Mouse (Mus musculus) left cerebral cortex, postnatal 25 days (tissue): Measurements from ENCODE around the gene Mcm8. TPM values are rescaled to one million over a fixed set of nuclear protein-coding genes. Genes with fewer than 3 reads are reported as not detected.

Experiments
- DNase-seq, 2 experiments: peaks; one replicate each; pipeline ENCODE4 v3.0.0; 2022; ENCODE audit warnings: low spot score in 2 of 2, mixed read lengths in 1 of 2
- intact Hi-C: fragments of 180-260 bp; cut with DNase I; formaldehyde crosslinking; loops from one replicate; pipeline ENCODE4 v1.15.1; 2025
- total RNA-seq, 2 experiments: library from RNA; stranded (reverse); gene quantifications; 2 replicates each; pipeline ENCODE4 v1.2.3; 2021

Mcm8 gene
- 1 to 10 TPM; 3.9 to 5.6 TPM for total RNA-seq

DNA sequence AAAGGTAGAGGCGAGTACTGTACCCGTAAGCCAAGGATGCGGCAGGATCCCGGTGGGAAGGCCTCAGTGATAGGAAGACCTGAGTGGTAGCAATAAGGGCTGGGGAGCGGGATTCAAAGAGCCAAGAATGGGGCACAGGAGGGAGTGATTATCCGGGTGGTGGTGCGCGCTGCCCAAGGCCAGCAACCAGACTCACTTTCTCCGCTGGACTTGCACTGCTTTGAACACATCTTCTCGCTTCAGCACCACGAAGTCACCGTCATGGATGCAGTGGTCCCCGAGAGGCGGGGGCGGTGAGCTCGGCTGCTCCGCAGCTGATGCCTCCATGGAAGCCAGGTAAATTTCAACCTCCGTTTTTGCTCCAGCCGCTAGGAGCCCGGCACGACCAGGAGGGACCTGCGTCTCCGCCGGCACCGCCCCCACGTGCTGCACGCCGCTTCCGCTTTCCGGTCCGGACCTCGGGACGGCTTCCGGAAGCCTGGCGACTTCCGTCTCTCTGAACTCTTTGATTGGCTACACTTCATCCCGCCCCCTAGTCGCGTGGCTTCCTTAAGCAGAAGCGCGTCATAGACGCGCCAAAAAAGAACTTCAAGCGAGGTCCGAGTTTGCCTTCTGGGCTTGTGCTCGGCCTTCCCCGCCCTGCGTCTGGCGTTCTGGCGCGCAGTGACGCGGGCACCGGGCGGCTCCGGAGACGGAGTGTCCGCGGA lies at the start of gene Mcm8, which contains the start of gene Trmt6:
TSS of gene Mcm8 (plus strand) at position 534 of the 707 bp plus-strand sequence.
TSS of gene Trmt6 (minus strand) at position 448 of the 707 bp plus-strand sequence.
- intact Hi-C loops = no loop called here
- DNase-seq = peak; percentile 89 to 96

DNA sequence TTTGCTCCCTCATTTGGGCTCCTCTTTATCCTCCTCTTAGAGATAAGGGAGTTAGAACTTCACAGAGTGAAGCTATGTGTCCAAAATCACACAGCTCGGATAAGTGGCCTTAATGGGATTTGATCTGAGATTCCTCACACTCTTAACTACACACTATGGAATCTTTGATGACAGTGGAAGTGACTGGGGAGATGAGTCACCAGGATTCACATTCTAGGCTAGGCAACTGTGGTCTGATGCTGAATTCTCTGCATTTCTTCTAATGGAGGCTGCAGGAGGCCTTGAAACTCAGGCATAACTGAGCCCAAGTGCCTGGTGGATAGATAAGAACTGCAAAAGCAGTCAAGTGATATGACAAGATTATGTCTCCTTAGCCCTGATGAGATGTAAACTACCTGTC lies 45.1 kb upstream of the Mcm8 start:
- intact Hi-C loops = no loop called here
- DNase-seq = no peak

GRCm38 (mm10) chr2:132780978-132781377 lies 35.0 kb upstream of the Mcm8 start, which contains the start of gene Chgb:
Chgb (plus strand) TSS chr2:132781278.
- intact Hi-C loops = loop anchor here (1.0 to 10.0 kb wide), 4 partner anchors 23 to 268 kb away; no protein-coding TSS in a partner anchor
- no peak for DNase-seq

- intact Hi-C loops = loop anchor here (1.0 to 10.0 kb wide), 4 partner anchors 23 to 269 kb away; no protein-coding TSS in a partner anchor
- DNase-seq = peak; percentile 87 to 92
These were observed 34.4 kb upstream of the Mcm8 start for GRCm38 (mm10) chr2:132781439-132782068.

DNA sequence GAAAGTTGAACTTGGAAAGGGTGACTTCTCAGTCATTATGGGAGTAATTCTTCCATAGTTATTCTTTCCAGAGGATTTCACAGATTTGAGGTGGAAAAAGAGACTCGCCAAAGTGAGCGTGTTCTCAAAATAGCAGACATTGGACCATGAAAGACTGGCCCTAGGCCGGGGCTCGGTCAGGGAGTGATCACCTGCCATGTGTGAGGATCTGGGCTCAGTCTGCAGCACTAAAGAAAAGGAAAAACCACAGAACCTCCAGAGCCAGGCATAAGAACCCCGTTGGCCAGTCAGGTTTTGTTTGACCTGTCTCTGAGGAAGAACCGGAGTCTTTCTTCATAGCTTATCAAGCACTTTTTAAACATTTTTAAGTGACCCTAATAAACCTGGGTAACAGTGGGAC lies 31.9 kb upstream of the Mcm8 start:
- intact Hi-C loops = loop anchor here (10.0 kb wide), 1 partner anchor 209 kb away; no protein-coding TSS in a partner anchor

DNA sequence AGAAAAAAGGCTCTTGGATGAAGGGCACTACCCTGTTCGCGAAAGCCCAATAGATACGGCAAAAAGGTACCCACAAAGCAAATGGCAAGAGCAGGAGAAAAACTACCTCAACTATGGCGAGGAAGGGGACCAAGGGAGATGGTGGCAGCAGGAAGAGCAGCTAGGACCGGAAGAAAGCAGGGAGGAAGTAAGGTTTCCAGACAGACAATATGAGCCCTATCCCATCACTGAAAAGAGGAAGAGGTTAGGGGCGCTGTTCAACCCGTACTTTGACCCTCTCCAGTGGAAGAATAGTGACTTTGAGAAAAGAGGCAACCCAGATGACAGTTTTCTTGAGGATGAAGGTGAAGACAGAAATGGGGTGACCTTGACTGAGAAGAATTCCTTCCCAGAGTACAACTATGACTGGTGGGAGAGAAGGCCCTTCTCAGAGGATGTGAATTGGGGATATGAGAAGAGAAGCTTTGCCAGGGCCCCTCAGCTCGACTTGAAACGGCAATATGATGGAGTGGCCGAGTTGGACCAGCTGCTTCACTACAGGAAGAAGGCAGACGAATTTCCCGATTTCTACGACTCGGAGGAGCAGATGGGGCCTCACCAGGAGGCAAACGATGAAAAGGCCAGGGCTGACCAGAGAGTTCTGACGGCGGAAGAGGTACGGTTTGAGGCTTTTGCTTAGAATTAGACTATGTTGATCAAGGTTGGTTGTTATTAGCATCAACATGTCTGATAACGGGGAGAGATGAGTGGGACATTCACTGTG lies 22.3 kb upstream of the Mcm8 start:
- no peak for DNase-seq
- intact Hi-C loops = loop anchor here (10.0 kb wide), 1 partner anchor 239 kb away; no protein-coding TSS in a partner anchor

More for the DNA sequence above, 31.9 kb upstream of the Mcm8 start:
- DNase-seq = no peak

DNA sequence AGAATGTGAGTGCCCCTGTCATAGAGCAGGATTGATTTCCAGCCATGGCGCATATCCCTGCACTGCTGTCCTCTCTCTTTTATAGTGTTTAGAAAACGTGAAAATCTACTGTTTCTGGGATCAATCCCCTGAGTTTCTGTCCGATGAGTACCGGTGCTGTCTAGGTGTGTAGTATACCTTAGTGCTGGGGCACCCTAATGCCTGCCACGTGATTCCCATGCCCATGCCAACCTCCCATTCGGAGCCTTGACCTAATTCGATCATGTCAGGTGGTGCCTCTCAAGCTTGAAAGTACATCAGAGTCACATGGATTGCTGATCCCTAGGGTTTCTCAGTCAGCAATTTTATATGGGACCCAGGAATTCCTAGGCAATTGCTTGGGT lies 21.7 kb upstream of the Mcm8 start:
- intact Hi-C loops = loop anchor here (10.0 kb wide), 1 partner anchor 239 kb away; no protein-coding TSS in a partner anchor
- no peak for DNase-seq

GRCm38 (mm10) chr2:132802976-132803375 lies 13.0 kb upstream of the Mcm8 start:
- intact Hi-C loops = no loop called here
- no peak for DNase-seq

GRCm38 (mm10) chr2:132841071-132841470 lies 25.1 kb downstream of the Mcm8 start:
- intact Hi-C loops = no loop called here

DNA sequence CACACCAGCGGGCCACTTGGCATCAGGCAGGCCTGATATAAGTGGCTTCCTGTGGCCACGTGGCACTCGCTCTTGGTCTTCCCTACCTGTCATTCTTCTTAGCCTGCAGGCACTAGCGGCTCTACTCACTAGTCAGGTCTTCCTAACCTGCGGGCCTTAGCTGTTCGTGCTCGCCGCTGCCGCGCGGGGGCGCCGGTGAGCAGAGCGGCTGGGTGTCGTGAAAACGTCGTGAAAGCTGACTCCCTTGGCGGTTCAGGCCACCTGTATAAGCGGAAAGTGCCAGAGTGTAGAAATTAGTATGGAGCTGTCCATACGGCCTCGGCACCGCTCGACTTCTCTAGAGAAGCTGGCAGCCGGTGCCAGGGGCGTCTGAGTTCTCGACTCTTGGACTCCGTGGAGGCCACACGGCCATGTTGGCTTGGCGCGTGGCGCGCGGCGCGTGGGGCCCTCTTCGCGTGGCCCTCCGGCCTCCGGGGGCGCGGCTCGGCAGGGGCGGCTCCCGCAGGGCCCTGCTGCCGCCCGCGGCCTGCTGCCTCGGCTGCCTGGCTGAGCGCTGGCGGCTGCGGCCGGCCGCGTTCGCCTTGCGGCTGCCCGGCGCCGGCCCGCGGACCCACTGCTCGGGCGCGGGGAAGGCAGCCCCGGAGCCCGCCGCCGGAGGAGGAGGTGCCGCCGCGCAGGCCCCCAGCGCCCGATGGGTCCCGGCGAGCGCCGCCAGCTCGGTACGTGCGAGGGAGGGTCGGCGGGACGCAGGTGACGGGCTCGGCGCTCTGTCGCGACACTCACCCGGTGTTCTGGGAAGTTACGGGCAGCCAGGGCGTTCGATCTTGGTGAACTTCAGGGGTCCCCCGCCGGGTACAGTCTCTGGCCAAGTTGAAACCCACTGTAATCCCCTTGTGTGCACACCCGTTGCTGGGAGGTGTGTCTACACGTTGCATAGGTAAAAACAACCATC lies 30.7 kb downstream of the Mcm8 start, which contains the start of gene Crls1:
TSS of gene Crls1 (plus strand) at position 260 of the 952 bp plus-strand sequence.
- intact Hi-C loops = loop anchor here (1.0 kb wide), 1 partner anchor 57 kb away; no protein-coding TSS in a partner anchor
- peak; percentile 96 to 98 for DNase-seq

More at GRCm38 (mm10) chr2:132841071-132841470, 25.1 kb downstream of the Mcm8 start:
- DNase-seq = no peak

DNA sequence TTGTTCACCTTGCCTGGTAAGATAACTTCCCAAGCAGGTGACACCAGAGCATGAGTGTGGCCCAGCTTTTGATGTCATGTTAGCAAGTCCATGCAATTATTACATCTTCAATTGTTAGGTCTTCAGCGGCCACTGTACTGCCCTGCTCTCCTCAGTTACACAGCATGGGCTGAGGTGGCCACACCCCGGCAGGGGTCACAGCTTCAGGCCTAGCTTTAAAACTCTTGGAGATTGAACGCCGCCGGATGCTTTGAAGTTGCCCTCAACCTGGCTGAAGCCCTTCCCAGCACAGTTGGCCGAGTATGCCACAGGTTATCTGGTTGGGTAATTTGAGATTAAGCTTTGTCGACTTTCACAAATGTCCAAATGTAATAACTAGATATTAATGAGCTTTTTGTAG lies 31.6 kb downstream of the Mcm8 start:
- DNase-seq = no peak
- intact Hi-C loops = no loop called here

- no peak for DNase-seq
- intact Hi-C loops = no loop called here
These were observed 32.4 kb downstream of the Mcm8 start for GRCm38 (mm10) chr2:132848361-132848760.

DNA sequence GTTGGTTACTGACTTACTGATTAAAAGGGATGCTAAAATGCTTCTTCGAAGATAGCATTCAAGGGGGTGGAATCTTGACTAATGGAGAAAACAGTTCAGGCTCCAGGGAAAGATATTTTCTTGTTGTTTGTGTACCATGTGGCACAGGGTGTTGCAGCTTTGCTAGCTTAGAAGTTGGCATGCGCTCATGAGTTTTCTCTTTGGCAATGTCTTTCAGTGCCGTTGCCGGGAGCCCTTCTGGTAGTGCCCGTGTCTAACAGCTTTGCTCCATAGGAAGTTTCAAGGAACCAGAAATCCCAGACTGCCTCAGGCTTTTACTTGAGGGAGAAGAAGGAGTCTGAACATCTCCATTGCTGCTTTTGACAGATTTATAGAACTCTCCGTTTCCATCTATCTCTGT lies 33.2 kb downstream of the Mcm8 start:
- intact Hi-C loops = no loop called here
- no peak for DNase-seq

DNA sequence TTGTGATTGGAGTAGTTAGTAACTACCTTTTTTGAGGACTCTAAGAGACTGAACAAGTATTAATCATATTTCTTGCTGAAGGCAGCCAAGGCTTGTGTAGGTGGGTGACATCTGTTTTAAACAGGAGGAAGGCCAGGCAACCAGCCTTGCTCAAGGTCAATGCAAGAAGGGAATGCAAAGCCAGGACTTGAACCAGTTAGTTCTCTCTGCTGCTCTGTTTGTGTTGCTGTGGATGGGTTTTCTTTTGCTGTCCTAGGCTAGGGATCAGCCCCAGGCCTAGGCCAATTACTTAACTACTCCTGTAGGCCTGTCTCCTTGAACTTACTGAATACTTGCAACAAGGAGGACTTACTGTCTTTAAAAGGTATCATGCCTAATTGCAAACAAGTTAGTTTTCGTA lies 37.1 kb downstream of the Mcm8 start:
- intact Hi-C loops = no loop called here

DNA sequence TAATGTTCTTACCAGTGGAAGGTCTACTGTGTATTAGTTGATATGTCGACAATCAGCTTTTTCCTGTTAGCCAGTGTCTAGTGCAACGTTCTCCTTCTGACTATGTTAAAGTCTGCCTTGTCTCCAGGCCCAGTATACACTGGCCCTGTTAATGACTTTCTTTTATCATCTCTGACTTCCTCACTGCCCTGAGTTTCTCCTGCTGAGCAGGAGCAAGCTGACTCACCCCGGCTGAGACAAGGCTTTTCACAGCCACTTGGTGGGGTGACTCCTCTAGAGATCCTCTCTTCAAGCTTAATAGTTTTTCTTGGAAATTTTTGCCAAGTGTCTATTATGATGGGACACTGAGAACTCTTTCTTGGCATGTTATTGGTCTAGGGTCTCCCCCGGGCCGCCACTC lies 40.4 kb downstream of the Mcm8 start:
- no peak for DNase-seq

More for the DNA sequence above, 37.1 kb downstream of the Mcm8 start:
- peak in 1 of 2 experiments; percentile 9 for DNase-seq

GRCm38 (mm10) chr2:132860435-132860834 lies 44.5 kb downstream of the Mcm8 start:
- intact Hi-C loops = no loop called here
- peak in 1 of 2 experiments; percentile 18 for DNase-seq

More for the DNA sequence above, 40.4 kb downstream of the Mcm8 start:
- intact Hi-C loops = no loop called here

DNA sequence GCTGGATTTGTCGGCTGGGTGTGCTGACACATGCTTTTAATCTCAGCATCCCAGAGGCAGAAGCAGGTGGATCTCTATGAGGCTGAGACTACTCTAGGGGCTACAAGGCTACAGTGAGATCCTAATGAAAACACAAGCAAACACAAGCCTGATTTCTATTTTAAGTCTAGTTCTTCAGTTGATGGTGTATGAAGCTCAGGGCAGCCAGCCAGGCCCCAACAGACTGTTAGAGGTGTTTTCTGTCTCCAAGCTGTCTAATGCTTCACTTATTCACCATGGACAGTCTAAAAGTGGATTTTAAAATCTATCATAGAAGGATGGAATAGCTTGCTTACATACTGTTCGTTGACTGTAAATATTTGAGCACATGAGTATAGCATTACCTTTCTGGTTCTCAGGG lies 45.5 kb downstream of the Mcm8 start:
- intact Hi-C loops = no loop called here
- DNase-seq = no peak

- DNase-seq = no peak
- intact Hi-C loops = no loop called here
These were observed 47.4 kb downstream of the Mcm8 start for GRCm38 (mm10) chr2:132863325-132863724.

DNA sequence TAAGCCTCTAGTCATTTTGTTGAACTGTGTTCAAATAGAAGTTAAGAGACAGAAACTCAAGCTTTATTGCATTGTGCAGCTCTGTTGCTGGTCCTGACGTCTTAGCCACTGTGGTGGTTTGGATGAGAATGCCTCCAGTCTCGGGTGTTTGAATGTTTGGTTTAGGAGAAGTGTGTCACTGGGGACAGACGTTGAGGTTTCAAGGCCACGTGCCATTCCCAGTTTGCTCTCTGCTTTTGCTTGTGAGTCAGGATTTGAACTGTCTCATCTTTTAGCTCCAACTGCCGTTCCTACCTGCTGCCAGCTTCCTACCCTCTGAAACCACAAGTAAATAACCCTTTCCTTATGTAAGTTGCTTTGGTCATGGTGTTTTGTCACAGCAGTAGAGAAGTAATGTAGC lies 51.6 kb downstream of the Mcm8 start:
- intact Hi-C loops = no loop called here
- no peak for DNase-seq
